Mouse (Mus musculus): ENCODE measurements around the gene Gnb1. TPM values are rescaled to one million over a fixed set of nuclear protein-coding genes. Genes with fewer than 3 reads are reported as not detected.

Gene Gnb1
- polyA plus RNA-seq, 1 experiment from 2014 or later: 778 TPM

- Histone ChIP-seq H3K27me3 (ENCODE audit: control insufficient read depth, insufficient read depth, low read length) (no peaks in the 10 kb centered on the region), H3K27ac (ENCODE audit: low read depth, low read length) (no peak overlapping the region), H3K9me3 (ENCODE audit: control insufficient read depth, low read length) (no peaks in the 10 kb centered on the region), H3K4me3 (ENCODE audit: low read depth, low read length) (no peak overlapping the region), H3K9ac (ENCODE audit: low read length) (no peak overlapping the region), H3K36me3 (ENCODE audit: control insufficient read depth, insufficient read depth, low read length) (no peaks in the 10 kb centered on the region), H3K4me2 (ENCODE audit: low read depth) (peak overlapping the region; percentile 86), H3K4me1 (ENCODE audit: control insufficient read depth, insufficient read depth, low read length) (peaks cover 6% of the 10 kb centered on the region; the same call in 1 of the 2 replicates)
- 91% methylated on average over 1 of the region's 1 CpGs for WGBS
- no peak for DNase-seq (ENCODE audit: low spot score)
- ATAC-seq (ENCODE audit: insufficient read depth, low FRiP score, low TSS enrichment): no peak
Observed at GRCm38 (mm10) chr4:155602753-155603152, 111.6 kb downstream of the Gnb1 start.

GRCm38 (mm10) chr4:155603801-155604200 lies 112.6 kb downstream of the Gnb1 start:
- H3K4me1 ChIP-seq (ENCODE audit: control insufficient read depth, insufficient read depth, low read length): peaks cover 6% of the 10 kb centered on the region; the same call in 1 of the 2 replicates
- no peaks in the 10 kb centered on the region for H3K9me3 ChIP-seq (ENCODE audit: control insufficient read depth, low read length)
- no peak overlapping the region for H3K9ac ChIP-seq (ENCODE audit: low read length)
- H3K36me3 ChIP-seq (ENCODE audit: control insufficient read depth, insufficient read depth, low read length): no peaks in the 10 kb centered on the region
- no peak overlapping the region for H3K4me3 ChIP-seq (ENCODE audit: low read depth, low read length)
- DNase-seq (ENCODE audit: low spot score): no peak
- no peak overlapping the region for H3K27ac ChIP-seq (ENCODE audit: low read depth, low read length)
- WGBS: 96% methylated on average over 6 of the region's 6 CpGs
- H3K27me3 ChIP-seq (ENCODE audit: control insufficient read depth, insufficient read depth, low read length): no peaks in the 10 kb centered on the region
- no peak overlapping the region for H3K4me2 ChIP-seq (ENCODE audit: low read depth)
- no peak for ATAC-seq (ENCODE audit: insufficient read depth, low FRiP score, low TSS enrichment)

GRCm38 (mm10) chr4:155605132-155605531 lies 114.0 kb downstream of the Gnb1 start:
- WGBS: 95% methylated on average over 4 of the region's 4 CpGs
- Histone ChIP-seq H3K36me3 (ENCODE audit: control insufficient read depth, insufficient read depth, low read length) (peaks cover 6% of the 10 kb centered on the region; the same call in 1 of the 2 replicates), H3K9ac (ENCODE audit: low read length) (no peak overlapping the region)

GRCm38 (mm10) chr4:155606825-155607224 lies 115.7 kb downstream of the Gnb1 start:
- peaks cover 6% of the 10 kb centered on the region; the same call in 1 of the 2 replicates for H3K4me1 ChIP-seq (ENCODE audit: control insufficient read depth, insufficient read depth, low read length)
- WGBS: 82% methylated on average over 2 of the region's 2 CpGs
- H3K4me2 ChIP-seq (ENCODE audit: low read depth): no peak overlapping the region
- no peak overlapping the region for H3K9ac ChIP-seq (ENCODE audit: low read length)
- no peak for ATAC-seq (ENCODE audit: insufficient read depth, low FRiP score, low TSS enrichment)
- no peak overlapping the region for H3K4me3 ChIP-seq (ENCODE audit: low read depth, low read length)
- H3K36me3 ChIP-seq (ENCODE audit: control insufficient read depth, insufficient read depth, low read length): peaks cover 11% of the 10 kb centered on the region
- no peaks in the 10 kb centered on the region for H3K9me3 ChIP-seq (ENCODE audit: control insufficient read depth, low read length)
- no peak for DNase-seq (ENCODE audit: low spot score)
- H3K27me3 ChIP-seq (ENCODE audit: control insufficient read depth, insufficient read depth, low read length): no peaks in the 10 kb centered on the region
- H3K27ac ChIP-seq (ENCODE audit: low read depth, low read length): no peak overlapping the region

More at GRCm38 (mm10) chr4:155605132-155605531, 114.0 kb downstream of the Gnb1 start:
- no peak overlapping the region for H3K4me2 ChIP-seq (ENCODE audit: low read depth)
- no peaks in the 10 kb centered on the region for H3K9me3 ChIP-seq (ENCODE audit: control insufficient read depth, low read length)
- no peak overlapping the region for H3K4me3 ChIP-seq (ENCODE audit: low read depth, low read length)
- DNase-seq (ENCODE audit: low spot score): no peak
- H3K27me3 ChIP-seq (ENCODE audit: control insufficient read depth, insufficient read depth, low read length): no peaks in the 10 kb centered on the region
- ATAC-seq (ENCODE audit: insufficient read depth, low FRiP score, low TSS enrichment): no peak
- peaks cover 6% of the 10 kb centered on the region; the same call in 1 of the 2 replicates for H3K4me1 ChIP-seq (ENCODE audit: control insufficient read depth, insufficient read depth, low read length)
- no peak overlapping the region for H3K27ac ChIP-seq (ENCODE audit: low read depth, low read length)

Other genes with a start within 250 kb of the Gnb1 start
- gene Faap20, start 241.6 kb upstream of the Gnb1 start, polyA plus RNA-seq (2014; fragmentation: Nextera tagmentation; extraction: Ambion mirVana): 96.6 and 98.1 TPM in 2 replicates
- 17.8 and 22.7 TPM in 2 replicates for gene Prkcz, start 130.0 kb upstream of the Gnb1 start, polyA plus RNA-seq (2014; fragmentation: Nextera tagmentation; extraction: Ambion mirVana)
- not detected in 2 replicates for gene Gabrd, start 93.2 kb upstream of the Gnb1 start, polyA plus RNA-seq (2014; fragmentation: Nextera tagmentation; extraction: Ambion mirVana)
- gene Cfap74, start 82.2 kb upstream of the Gnb1 start, polyA plus RNA-seq (2014; fragmentation: Nextera tagmentation; extraction: Ambion mirVana): 5.4 and 5.6 TPM in 2 replicates
- gene Tmem52, start 22.2 kb upstream of the Gnb1 start, polyA plus RNA-seq (2014; fragmentation: Nextera tagmentation; extraction: Ambion mirVana): not detected in 2 replicates
- 107 and 110 TPM in 2 replicates for gene Nadk, start 71.0 kb downstream of the Gnb1 start, polyA plus RNA-seq (2014; fragmentation: Nextera tagmentation; extraction: Ambion mirVana)
- 18.3 and 18.7 TPM in 2 replicates for gene Slc35e2, start 110.1 kb downstream of the Gnb1 start, polyA plus RNA-seq (2014; fragmentation: Nextera tagmentation; extraction: Ambion mirVana)
- 70.5 and 74.7 TPM in 2 replicates for gene Cdk11b, start 133.5 kb downstream of the Gnb1 start, polyA plus RNA-seq (2014; fragmentation: Nextera tagmentation; extraction: Ambion mirVana)
- gene Gm10563, start 154.0 kb downstream of the Gnb1 start, polyA plus RNA-seq (2014; fragmentation: Nextera tagmentation; extraction: Ambion mirVana): not detected in 2 replicates
- gene Mmp23, start 162.0 kb downstream of the Gnb1 start, polyA plus RNA-seq (2014; fragmentation: Nextera tagmentation; extraction: Ambion mirVana): 3.2 and 4.0 TPM in 2 replicates
- gene Mib2, start 177.8 kb downstream of the Gnb1 start, polyA plus RNA-seq (2014; fragmentation: Nextera tagmentation; extraction: Ambion mirVana): 13.3 and 14.5 TPM in 2 replicates
- gene Fndc10, start 203.0 kb downstream of the Gnb1 start, polyA plus RNA-seq (2014; fragmentation: Nextera tagmentation; extraction: Ambion mirVana): 2.2 and 2.7 TPM in 2 replicates
- 154 and 158 TPM in 2 replicates for gene Ssu72, start 213.4 kb downstream of the Gnb1 start, polyA plus RNA-seq (2014; fragmentation: Nextera tagmentation; extraction: Ambion mirVana)
- gene Tmem240, start 243.4 kb downstream of the Gnb1 start, polyA plus RNA-seq (2014; fragmentation: Nextera tagmentation; extraction: Ambion mirVana): 0.64 and 1.3 TPM in 2 replicates

Measured in neural tube, embryonic 11.5 days (tissue).